Mouse (Mus musculus) heart, embryonic 14.5 days (tissue): ENCODE measurements at regions not wholly inside any gene's neighbourhood (a gene's known extent, or its start where the extent isn't known, plus 50 kb on each side); places are given as distances from the start of the nearest gene placed in this dataset.
A peak's percentile ranks its signal among the peaks of the same experiment; 100 is the strongest.

ENCODE experiments used
- ATAC-seq: fragments of 200-750 bp; cut with Nextera tagmentation; 2 replicates; pipeline ENCODE4 v1.8.0; 2017; ENCODE audit warnings: low read depth, moderate TSS enrichment; ENCODE audit not compliant: insufficient number of reproducible peaks, insufficient read depth, low FRiP score
- H3K27ac ChIP-seq, 2 experiments: fragments of 200-500 bp in 1 of 2; fragments of 300-500 bp in 1 of 2; sonication (generic) in 1 of 2; replicated peaks in 1 of 2; 2 replicates each; pipeline ENCODE4 v1.5.1; 2012 to 2014; ENCODE audit warnings: low read depth in 2 of 2, low read length in 2 of 2, control low read depth in 1 of 2, mild to moderate bottlenecking in 1 of 2, mixed read lengths in 1 of 2; ENCODE audit not compliant: control insufficient read depth in 1 of 2, insufficient read depth in 1 of 2
- H3K27me3 ChIP-seq: fragments of 300-500 bp; sonication (generic); 2 replicates; pipeline ENCODE4 v1.6.1; 2014; ENCODE audit warnings: mild to moderate bottlenecking, low read length, control low read depth; ENCODE audit not compliant: control insufficient read depth, insufficient read depth
- H3K36me3 ChIP-seq: fragments of 300-500 bp; sonication (generic); 2 replicates; pipeline ENCODE4 v1.6.1; 2014; ENCODE audit warnings: mild to moderate bottlenecking, control low read depth, low read length, mixed read lengths; ENCODE audit not compliant: control insufficient read depth, insufficient read depth
- H3K4me1 ChIP-seq, 2 experiments: fragments of 200-500 bp in 1 of 2; fragments of 300-500 bp in 1 of 2; sonication (generic) in 1 of 2; 2 replicates each; pipeline ENCODE4 v1.6.1; 2012 to 2014; ENCODE audit warnings: low read length in 2 of 2, control low read depth in 1 of 2, mixed read lengths in 1 of 2; ENCODE audit not compliant: control insufficient read depth in 2 of 2, insufficient read depth in 2 of 2
- H3K4me2 ChIP-seq: fragments of 300-500 bp; sonication (generic); 2 replicates; pipeline ENCODE4 v1.6.1; 2014; ENCODE audit warnings: mild to moderate bottlenecking, low read length
- H3K4me3 ChIP-seq, 2 experiments: fragments of 200-500 bp in 1 of 2; fragments of 300-500 bp in 1 of 2; sonication (generic) in 1 of 2; 2 replicates each; pipeline ENCODE4 v1.5.1; 2012 to 2014; ENCODE audit warnings: low read length in 2 of 2, mild to moderate bottlenecking in 2 of 2, control low read depth in 1 of 2, low read depth in 1 of 2, moderate library complexity in 1 of 2; ENCODE audit not compliant: control insufficient read depth in 1 of 2, insufficient read depth in 1 of 2
- H3K9ac ChIP-seq: fragments of 300-500 bp; sonication (generic); 2 replicates; pipeline ENCODE4 v1.6.1; 2014; ENCODE audit warnings: mild to moderate bottlenecking, low read length
- H3K9me3 ChIP-seq: fragments of 300-500 bp; sonication (generic); 2 replicates; pipeline ENCODE4 v1.6.1; 2016; ENCODE audit warnings: low read length, control low read depth; ENCODE audit not compliant: control insufficient read depth
- WGBS: fragments of 180-500 bp; shearing (Covaris S2); extraction: QIAGEN DNeasy Blood & Tissue Kit; methylation state at CpG from one replicate; pipeline ENCODE4 v1.1.7; 2014; 5-methylcytosine and 5-hydroxymethylcytosine counted together

DNA sequence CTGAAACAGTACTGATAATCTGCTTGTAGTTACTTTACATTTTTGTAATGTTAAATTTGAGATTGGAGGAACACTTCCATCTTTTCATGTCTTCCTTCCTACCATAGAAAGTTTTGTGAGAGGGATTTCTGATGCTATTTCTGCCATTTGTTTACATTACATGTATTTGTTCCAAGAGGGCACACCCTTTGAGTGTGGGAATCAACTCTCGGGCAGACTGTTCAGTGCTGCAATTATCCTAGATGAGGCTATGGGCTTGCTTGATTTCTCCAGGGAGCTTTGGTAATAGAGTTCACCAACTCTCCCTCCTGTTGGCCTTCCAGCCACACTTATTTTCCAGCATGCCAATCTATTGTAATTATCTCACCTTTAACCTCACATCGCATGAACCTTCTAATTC, 52.4 kb downstream of the Gm13691 start:
- Histone ChIP-seq H3K9ac (no peak overlapping the region), H3K4me1 (no peaks in the 10 kb centered on the region), H3K27ac (no peak overlapping the region), H3K4me2 (no peak overlapping the region), H3K9me3 (no peaks in the 10 kb centered on the region), H3K27me3 (no peaks in the 10 kb centered on the region), H3K4me3 (no peak overlapping the region), H3K36me3 (no peaks in the 10 kb centered on the region)
- ATAC-seq: no peak
- WGBS: 49% methylated on average over 2 of the region's 2 CpGs

DNA sequence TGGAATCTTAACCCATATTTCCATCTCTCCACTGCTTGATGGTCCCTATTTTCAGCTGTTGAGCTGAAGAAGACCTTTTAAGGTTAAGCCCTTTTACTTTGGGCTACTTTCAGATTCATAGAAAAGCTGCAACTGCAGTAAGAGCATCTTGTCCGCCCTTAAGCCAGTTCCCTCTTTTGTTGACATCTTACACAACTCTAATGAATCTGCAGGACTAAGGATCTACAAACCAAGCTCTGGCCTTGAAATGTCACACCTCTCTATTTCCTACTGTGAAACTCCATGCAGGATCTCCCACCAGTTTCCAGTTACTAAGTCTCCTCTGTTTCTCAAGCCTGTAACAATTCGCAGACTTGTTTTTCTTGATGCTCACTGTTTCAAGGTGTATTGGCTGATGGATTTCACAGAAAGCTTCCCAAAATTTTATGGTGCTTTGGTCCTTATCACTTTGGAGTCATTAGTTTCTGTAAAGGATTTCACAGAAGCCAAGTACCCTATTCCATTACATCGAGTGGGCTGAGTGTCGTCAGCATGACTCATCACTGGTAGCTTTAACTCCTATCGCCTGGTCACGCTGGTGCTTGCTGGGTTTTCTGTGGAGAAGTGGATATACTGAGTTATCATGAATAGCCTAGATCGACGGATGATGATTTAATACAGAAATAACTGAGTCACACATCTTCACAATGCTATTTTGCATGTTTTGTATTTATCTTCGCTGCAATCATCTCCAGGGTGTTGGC, 58.2 kb downstream of the Gm13691 start:
- no peaks in the 10 kb centered on the region for H3K27me3 ChIP-seq
- no peak for ATAC-seq
- no peaks in the 10 kb centered on the region for H3K36me3 ChIP-seq
- H3K4me1 ChIP-seq: peaks cover 2 to 6% of the 10 kb centered on the region in 2 experiments; a peak in 3 of 4 replicates
- H3K4me2 ChIP-seq: no peak overlapping the region
- H3K9me3 ChIP-seq: no peaks in the 10 kb centered on the region
- H3K27ac ChIP-seq: no peak overlapping the region
- H3K9ac ChIP-seq: no peak overlapping the region
- no peak overlapping the region for H3K4me3 ChIP-seq
- 64% methylated on average over 9 of the region's 9 CpGs for WGBS

DNA sequence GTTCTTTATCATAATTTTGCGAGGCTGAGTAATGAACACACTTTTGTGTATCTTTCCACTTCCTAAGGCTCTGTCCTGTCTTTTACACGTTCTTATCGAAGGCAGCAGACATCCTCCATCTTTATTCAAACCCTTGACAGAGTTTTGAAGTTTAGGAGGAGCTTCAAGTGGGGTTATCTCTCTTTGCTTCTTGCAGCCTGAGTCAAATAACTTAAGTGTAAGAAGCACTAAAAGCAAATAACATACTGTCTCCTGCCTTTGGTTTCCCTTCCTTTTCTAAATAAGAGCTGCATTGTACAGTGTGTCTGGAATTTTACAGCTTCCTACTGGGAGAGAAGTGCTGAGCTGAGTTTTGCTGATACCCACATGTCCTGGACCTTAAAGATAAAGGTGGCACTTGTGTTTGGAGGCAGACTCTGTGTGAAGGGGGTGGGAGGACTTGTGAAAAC, 61.6 kb downstream of the Gm13691 start:
- Histone ChIP-seq H3K4me3 (no peak overlapping the region), H3K9me3 (no peaks in the 10 kb centered on the region), H3K9ac (no peak overlapping the region), H3K36me3 (no peaks in the 10 kb centered on the region), H3K4me2 (peak overlapping the region; percentile 25), H3K4me1 (peaks cover 2 to 6% of the 10 kb centered on the region in 2 experiments; a peak in 3 of 4 replicates), H3K27ac (peak overlapping the region; percentile 48 to 64; a peak in 2 of 4 replicates), H3K27me3 (no peaks in the 10 kb centered on the region)
- peak; percentile 80 for ATAC-seq
- WGBS: 2% methylated on average over 3 of the region's 3 CpGs

DNA sequence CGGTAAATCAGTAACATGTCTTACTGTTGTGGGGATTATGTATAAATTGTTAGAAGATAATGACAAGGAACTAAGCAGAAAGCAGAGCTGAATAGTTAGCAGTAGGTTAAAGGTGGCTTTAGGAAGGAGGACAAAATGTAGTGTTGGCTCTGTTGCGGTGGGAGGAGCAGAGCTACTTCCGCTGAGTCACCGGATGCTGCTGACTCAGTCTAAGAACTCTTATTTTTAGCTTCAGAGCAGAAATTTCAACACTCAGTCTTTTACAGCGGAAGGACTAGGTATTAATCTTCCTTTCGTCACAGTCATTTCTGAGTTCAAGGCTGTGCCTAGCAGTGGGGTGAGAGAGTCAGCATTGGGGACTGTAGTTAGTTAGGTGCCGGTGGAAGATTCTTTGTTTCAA, 68.9 kb downstream of the Gm13691 start:
- no peak overlapping the region for H3K4me3 ChIP-seq
- ATAC-seq: no peak
- no peak overlapping the region for H3K9ac ChIP-seq
- H3K4me2 ChIP-seq: no peak overlapping the region
- H3K9me3 ChIP-seq: no peaks in the 10 kb centered on the region
- H3K4me1 ChIP-seq: no peaks in the 10 kb centered on the region
- H3K27ac ChIP-seq: no peak overlapping the region
- H3K36me3 ChIP-seq: no peaks in the 10 kb centered on the region
- no peaks in the 10 kb centered on the region for H3K27me3 ChIP-seq
- WGBS: 61% methylated on average over 7 of the region's 7 CpGs

DNA sequence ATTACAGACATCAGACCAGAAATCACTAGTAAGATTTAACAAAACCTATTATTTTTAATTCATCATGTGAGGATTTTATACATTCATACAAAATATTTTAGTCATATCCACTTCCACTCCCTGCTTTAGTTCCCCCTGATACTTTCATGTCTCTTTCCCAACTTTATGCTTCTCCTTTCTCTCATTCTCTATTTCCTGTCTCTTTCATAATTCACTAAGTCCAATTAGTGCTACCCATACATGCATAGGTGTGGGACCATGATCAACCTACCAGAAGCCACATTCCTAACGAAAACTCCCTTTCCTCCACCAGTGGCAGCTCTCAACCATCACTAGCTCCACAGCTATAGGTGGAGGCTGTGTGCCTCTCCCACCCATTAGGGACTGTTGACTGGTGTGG, 70.9 kb downstream of the Gm13691 start:
- ATAC-seq: no peak
- Histone ChIP-seq H3K27ac (no peak overlapping the region), H3K9me3 (no peaks in the 10 kb centered on the region), H3K36me3 (no peaks in the 10 kb centered on the region), H3K4me3 (no peak overlapping the region), H3K4me1 (peaks cover 0 to 2% of the 10 kb centered on the region in 2 experiments; a peak in 1 of 4 replicates), H3K9ac (no peak overlapping the region), H3K4me2 (no peak overlapping the region), H3K27me3 (no peaks in the 10 kb centered on the region)
- WGBS: 72% methylated on average over 1 of the region's 1 CpGs

DNA sequence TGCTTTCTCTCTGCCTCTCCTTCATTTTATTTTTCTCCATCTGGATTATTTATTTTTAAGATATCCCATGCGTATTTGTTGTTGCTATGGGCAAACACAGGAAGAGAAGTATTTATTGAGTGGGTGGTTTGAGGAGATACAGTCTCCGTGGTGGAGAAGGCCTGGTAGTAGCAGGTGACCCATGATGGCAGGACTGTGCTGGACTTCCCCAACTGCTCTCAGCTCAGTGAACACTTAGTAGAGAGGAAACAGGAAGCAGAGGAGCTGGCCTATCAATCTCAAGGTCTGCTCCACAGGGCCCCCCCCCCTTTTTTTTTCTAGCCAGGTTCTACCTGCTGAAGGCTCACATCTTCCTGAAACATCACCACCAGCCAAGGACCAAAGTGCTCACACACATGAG, 74.0 kb downstream of the Gm13691 start:
- no peaks in the 10 kb centered on the region for H3K36me3 ChIP-seq
- H3K4me1 ChIP-seq: peaks cover 0 to 2% of the 10 kb centered on the region in 2 experiments; a peak in 1 of 4 replicates
- ATAC-seq: no peak
- no peak overlapping the region for H3K9ac ChIP-seq
- no peak overlapping the region for H3K4me2 ChIP-seq
- no peaks in the 10 kb centered on the region for H3K27me3 ChIP-seq
- WGBS: 45% methylated on average over 2 of the region's 2 CpGs
- H3K9me3 ChIP-seq: no peaks in the 10 kb centered on the region
- H3K4me3 ChIP-seq: no peak overlapping the region
- no peak overlapping the region for H3K27ac ChIP-seq

DNA sequence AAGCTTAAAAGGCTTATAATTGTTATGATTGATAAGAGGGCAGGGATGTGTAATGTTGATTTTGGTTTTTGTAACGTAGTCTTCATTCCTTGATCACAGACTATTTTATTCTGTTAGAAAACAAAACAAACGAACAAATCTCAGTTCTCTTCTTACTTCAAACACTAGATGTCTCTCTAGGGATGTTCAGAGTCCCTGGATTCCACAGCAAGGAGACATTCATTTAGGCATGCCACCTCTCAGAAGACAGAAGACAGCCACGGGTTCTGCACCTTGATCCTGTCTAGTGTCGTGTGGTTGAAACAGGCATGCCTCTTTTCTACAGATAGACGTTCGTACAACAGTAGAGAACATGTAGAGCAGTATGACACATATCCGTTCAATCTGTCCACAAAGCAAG, 74.7 kb downstream of the Gm13691 start:
- Histone ChIP-seq H3K9ac (no peak overlapping the region), H3K4me1 (peaks cover 0 to 2% of the 10 kb centered on the region in 2 experiments; a peak in 1 of 4 replicates), H3K27me3 (no peaks in the 10 kb centered on the region), H3K36me3 (no peaks in the 10 kb centered on the region), H3K4me2 (no peak overlapping the region), H3K9me3 (no peaks in the 10 kb centered on the region), H3K27ac (no peak overlapping the region), H3K4me3 (no peak overlapping the region)
- WGBS: 37% methylated on average over 7 of the region's 7 CpGs
- ATAC-seq: no peak

DNA sequence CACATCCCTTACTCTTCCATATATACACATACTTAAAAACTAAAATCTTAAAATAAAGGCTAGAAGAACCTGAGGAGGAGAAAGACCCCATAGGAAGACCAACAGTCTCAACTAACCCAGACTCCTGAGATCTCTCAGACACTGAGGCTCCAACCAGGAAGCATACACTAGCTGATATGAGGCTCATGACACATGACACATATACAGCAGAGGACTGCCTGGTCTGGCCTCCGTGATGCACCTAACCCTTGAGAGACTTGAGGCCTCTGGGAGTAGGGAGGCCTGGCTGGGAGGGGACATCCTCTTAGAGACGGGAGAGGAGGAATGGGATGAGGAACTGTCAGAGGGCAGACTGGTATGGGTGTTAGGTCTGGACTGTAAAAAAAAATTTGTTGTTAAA, 75.4 kb downstream of the Gm13691 start:
- H3K4me1 ChIP-seq: peaks cover 0 to 2% of the 10 kb centered on the region in 2 experiments; a peak in 1 of 4 replicates
- H3K27ac ChIP-seq: no peak overlapping the region
- ATAC-seq: no peak
- H3K27me3 ChIP-seq: no peaks in the 10 kb centered on the region
- no peaks in the 10 kb centered on the region for H3K9me3 ChIP-seq
- H3K4me3 ChIP-seq: no peak overlapping the region
- no peak overlapping the region for H3K4me2 ChIP-seq
- no peaks in the 10 kb centered on the region for H3K36me3 ChIP-seq
- 66% methylated on average over 2 of the region's 2 CpGs for WGBS
- H3K9ac ChIP-seq: no peak overlapping the region
